Mouse (Mus musculus): Measurements from ENCODE around the gene Cabp2.
"Not testable (repeated sequence)": the region's sequence is repeated elsewhere in the genome, so short reads cannot be mapped to it uniquely, and the experiment has no call there.

GRCm38 (mm10) chr19:4044109-4044508 is 37.3 kb upstream of the Cabp2 start:
- TF ChIP-seq USF1 (IDR thresholded peaks at IDR 0.05; ENCODE audit: low read depth); CTCF (IDR thresholded peaks at IDR 0.05; ENCODE audit: control insufficient read depth, insufficient read depth, insufficient read length); MAX (IDR thresholded peaks at IDR 0.05); CEBPB (IDR thresholded peaks at IDR 0.05; ENCODE audit: low read depth); MYOD1 (IDR thresholded peaks at IDR 0.05; ENCODE audit: control insufficient read depth, insufficient read length, low read depth); MYOG (IDR thresholded peaks at IDR 0.05; ENCODE audit: control insufficient read depth, extremely low read depth, insufficient read length); FOSL1 (IDR thresholded peaks at IDR 0.05; ENCODE audit: insufficient read depth, low read length, poor library complexity, severe bottlenecking): not testable (repeated sequence)

Data from C2C12 (cell line).